Mouse (Mus musculus) CH12.LX (cell line): Measurements from ENCODE around the gene Arsb. TPM values are rescaled to one million over a fixed set of nuclear protein-coding genes. Genes with fewer than 3 reads are reported as not detected.

Experiments used
- DNase-seq: peaks from one replicate; pipeline ENCODE4 v3.0.0-alpha.2; 2013; ENCODE audit errors: extremely low read depth
- H3K27ac ChIP-seq: 2 replicates; pipeline ENCODE4 v1.5.1; 2012; ENCODE audit warnings: low read depth, mild to moderate bottlenecking, control low read depth, moderate library complexity; ENCODE audit not compliant: insufficient read depth
- H3K27me3 ChIP-seq: replicated peaks from 2 replicates; pipeline ENCODE3; 2012; ENCODE audit warnings: inconsistent platforms
- H3K36me3 ChIP-seq, 2 experiments: replicated peaks in 1 of 2; 2 replicates each; pipeline versions ENCODE3 to v1.6.1; 2012; ENCODE audit warnings: inconsistent platforms in 1 of 2, low read length in 1 of 2, mild to moderate bottlenecking in 1 of 2, mixed read lengths in 1 of 2, moderate library complexity in 1 of 2; ENCODE audit not compliant: control insufficient read depth in 1 of 2, insufficient read depth in 1 of 2
- H3K4me1 ChIP-seq, 2 experiments: 2 replicates each; pipeline ENCODE4 v1.6.1; 2012; ENCODE audit warnings: inconsistent platforms in 1 of 2, moderate library complexity in 1 of 2; ENCODE audit not compliant: insufficient read depth in 2 of 2, control insufficient read depth in 1 of 2
- H3K4me2 ChIP-seq: 2 replicates; pipeline ENCODE4 v1.6.1; 2012; ENCODE audit warnings: low read depth, mild to moderate bottlenecking, control low read depth; ENCODE audit not compliant: poor library complexity, insufficient read depth, severe bottlenecking
- H3K4me3 ChIP-seq, 3 experiments: fragments of 150-350 bp in 1 of 3; sonication (generic) in 1 of 3; replicated peaks in 1 of 3; 2 replicates each; pipeline versions ENCODE3 to v1.5.1; 2011 to 2012; ENCODE audit warnings: low read depth in 2 of 3, low read length in 2 of 3, mild to moderate bottlenecking in 2 of 3, moderate library complexity in 2 of 3, control low read depth in 1 of 3, improper control_type of control experiment in 1 of 3, inconsistent platforms in 1 of 3, mixed read lengths in 1 of 3; ENCODE audit not compliant: poor library complexity in 1 of 3
- H3K79me2 ChIP-seq: replicated peaks from 2 replicates; pipeline ENCODE4 v1.6.1; 2012; ENCODE audit warnings: mild to moderate bottlenecking, moderate library complexity; ENCODE audit not compliant: control insufficient read depth, poor library complexity, insufficient read depth, severe bottlenecking; ENCODE audit errors: extremely low read depth
- H3K9ac ChIP-seq: 2 replicates; pipeline ENCODE4 v1.6.1; 2012; ENCODE audit warnings: low read depth, mild to moderate bottlenecking, control low read depth, moderate library complexity; ENCODE audit not compliant: insufficient read depth
- H3K9me3 ChIP-seq: replicated peaks from 2 replicates; pipeline ENCODE3; 2012; ENCODE audit warnings: low read length, inconsistent platforms, mixed read lengths
- CHD2 ChIP-seq: IDR thresholded peaks from 2 replicates; pipeline ENCODE4 v1.6.1; 2011; ENCODE audit warnings: low read length, improper control_type of control experiment
- CTCF ChIP-seq, 2 experiments: IDR thresholded peaks in 1 of 2; conservative IDR thresholded peaks in 1 of 2; 2 replicates each; pipeline ENCODE4 v1.5.1; 2011 to 2012; ENCODE audit warnings: low read depth in 2 of 2, low read length in 2 of 2, improper control_type of control experiment in 1 of 2, inconsistent platforms in 1 of 2, mild to moderate bottlenecking in 1 of 2, moderate library complexity in 1 of 2
- EP300 ChIP-seq: IDR thresholded peaks from 2 replicates; pipeline ENCODE4 v1.6.1; 2011; ENCODE audit warnings: low read length, improper control_type of control experiment
- ETS1 ChIP-seq: conservative IDR thresholded peaks from 2 replicates; pipeline ENCODE4 v1.6.1; 2012; ENCODE audit warnings: low read depth, mild to moderate bottlenecking, inconsistent platforms, low read length, improper control_type of control experiment, moderate library complexity
- IRF4 ChIP-seq: IDR thresholded peaks from 2 replicates; pipeline ENCODE4 v1.6.1; 2014; ENCODE audit warnings: low read depth, mild to moderate bottlenecking, inconsistent platforms, low read length, improper control_type of control experiment
- JUND ChIP-seq: conservative IDR thresholded peaks from 2 replicates; pipeline ENCODE4 v1.6.1; 2011; ENCODE audit warnings: low read depth, low read length, improper control_type of control experiment
- MAZ ChIP-seq: IDR thresholded peaks from 2 replicates; pipeline ENCODE4 v1.6.1; 2012; ENCODE audit warnings: low read depth, mild to moderate bottlenecking, inconsistent platforms, low read length, improper control_type of control experiment, moderate library complexity
- MEF2A ChIP-seq: IDR thresholded peaks from 2 replicates; pipeline ENCODE4 v1.6.1; 2014; ENCODE audit warnings: low read depth, mild to moderate bottlenecking, inconsistent platforms, low read length, improper control_type of control experiment, borderline replicate concordance
- MYC ChIP-seq: IDR thresholded peaks from 2 replicates; pipeline ENCODE4 v1.6.1; 2011; ENCODE audit warnings: low read depth, mild to moderate bottlenecking, improper control_type of control experiment, low read length
- NRF1 ChIP-seq: IDR thresholded peaks from 2 replicates; pipeline ENCODE4 v1.6.1; 2014; ENCODE audit warnings: low read depth, mild to moderate bottlenecking, inconsistent platforms, low read length, improper control_type of control experiment, moderate library complexity
- POLR2A ChIP-seq: IDR thresholded peaks from 2 replicates; pipeline ENCODE4 v1.6.1; 2011; ENCODE audit warnings: low read depth, mild to moderate bottlenecking, improper control_type of control experiment, low read length
- POLR2AphosphoS2 ChIP-seq: IDR thresholded peaks from 2 replicates; pipeline ENCODE4 v1.6.1; 2011; ENCODE audit warnings: low read depth, low read length, improper control_type of control experiment
- RCOR1 ChIP-seq: conservative IDR thresholded peaks from 2 replicates; pipeline ENCODE4 v1.6.1; 2012; ENCODE audit warnings: low read depth, mild to moderate bottlenecking, inconsistent platforms, low read length, improper control_type of control experiment
- SIN3A ChIP-seq: IDR thresholded peaks from 2 replicates; pipeline ENCODE4 v1.6.1; 2012; ENCODE audit warnings: low read length, improper control_type of control experiment, inconsistent platforms
- SMC3 ChIP-seq: IDR thresholded peaks from 2 replicates; pipeline ENCODE4 v1.6.1; 2011; ENCODE audit warnings: low read depth, low read length, improper control_type of control experiment
- UBTF ChIP-seq: IDR thresholded peaks from 2 replicates; pipeline ENCODE4 v1.6.1; 2012; ENCODE audit warnings: low read depth, mild to moderate bottlenecking, inconsistent platforms, low read length, improper control_type of control experiment, moderate library complexity
- ZMIZ1 ChIP-seq: IDR thresholded peaks from 2 replicates; pipeline ENCODE4 v1.6.1; 2012; ENCODE audit warnings: low read depth, mild to moderate bottlenecking, inconsistent platforms, low read length, improper control_type of control experiment
- dilution Hi-C: fragments of 300-500 bp; cut with MboI; formaldehyde crosslinking; loops from 2 replicates; pipeline ENCODE4 v1.14.3; 2020; ENCODE audit warnings: low sequenced_read_pairs; ENCODE audit not compliant: extremely low pct_unique_long_range_greater_than_20kb, extremely low pct_ligation_motif_present
- in situ Hi-C: fragments of 300-500 bp; cut with MboI; formaldehyde crosslinking; loops from 3 replicates; pipeline ENCODE4 v1.14.3; 2019; ENCODE audit warnings: low sequenced_read_pairs, low pct_ligation_motif_present, low pct_unique_long_range_greater_than_20kb, mixed read lengths
- polyA plus RNA-seq: library from polyadenylated mRNA; unstranded; fragments of >175 nt; gene quantifications from 2 replicates; pipeline ENCODE4 v1.2.1, GENCODE M21; 2012; ENCODE audit warnings: low read depth; ENCODE audit not compliant: insufficient read length
- total RNA-seq, 2 experiments: library from RNA; depleted of rRNA; stranded (reverse); fragments of 300-350 nt in 1 of 2; fragments of >200 nt in 1 of 2; gene quantifications; 2 replicates each; pipeline ENCODE4 v1.2.3; 2012 to 2014

Arsb gene
- total and polyA plus RNA-seq, 3 experiments = 1.0 to 9.8 (median 2.0) TPM

GRCm38 (mm10) chr13:93892101-93892500, 120.7 kb downstream of the Arsb start:
- in situ Hi-C loops (no loop called here), dilution Hi-C loops (no loop called here)
- peaks cover 0 to 19% of the 10 kb centered on the region in 2 experiments; a peak in 2 of 4 replicates for H3K4me1 ChIP-seq
- no peaks in the 10 kb centered on the region for H3K27me3 ChIP-seq
- no peak overlapping the region for H3K4me3 ChIP-seq
- TF ChIP-seq NRF1 = no peak
- no peak for TF ChIP-seq ETS1
- no peak for TF ChIP-seq ZMIZ1
- no peak for TF ChIP-seq MAZ
- TF ChIP-seq SIN3A = no peak
- TF ChIP-seq CTCF (conservative IDR thresholded peaks at IDR 0.05 in 1 of 2, IDR thresholded peaks at IDR 0.05 in 1 of 2; ENCODE audit: low read depth in 2 of 2, low read length in 2 of 2) = no peak
- no peak for TF ChIP-seq MYC
- no peak for TF ChIP-seq JUND
- DNase-seq = no peak
- H3K36me3 ChIP-seq = peaks cover 0 to 1% of the 10 kb centered on the region in 2 experiments
- H3K79me2 ChIP-seq = no peaks in the 10 kb centered on the region
- H3K9me3 ChIP-seq = no peaks in the 10 kb centered on the region
- no peak overlapping the region for H3K9ac ChIP-seq
- no peak overlapping the region for H3K4me2 ChIP-seq
- H3K27ac ChIP-seq = no peak overlapping the region

- Histone ChIP-seq H3K9me3 (no peaks in the 10 kb centered on the region), H3K79me2 (no peaks in the 10 kb centered on the region), H3K27ac (no peak overlapping the region), H3K4me1 (peaks cover 0 to 11% of the 10 kb centered on the region in 2 experiments; a peak in 2 of 4 replicates), H3K27me3 (no peaks in the 10 kb centered on the region), H3K36me3 (peaks cover 0 to 1% of the 10 kb centered on the region in 2 experiments), H3K4me2 (no peak overlapping the region), H3K9ac (no peak overlapping the region), H3K4me3 (no peak overlapping the region)
- dilution Hi-C loops (no loop called here), in situ Hi-C loops (no loop called here)
- DNase-seq = no peak
- TF ChIP-seq SMC3 (no peak), CTCF (conservative IDR thresholded peaks at IDR 0.05 in 1 of 2, IDR thresholded peaks at IDR 0.05 in 1 of 2; ENCODE audit: low read depth in 2 of 2, low read length in 2 of 2) (no peak), IRF4 (no peak), RCOR1 (no peak), EP300 (no peak), POLR2A (no peak), POLR2AphosphoS2 (no peak), CHD2 (no peak), MEF2A (no peak), UBTF (no peak)
These were observed 122.7 kb downstream of the Arsb start for GRCm38 (mm10) chr13:93894105-93894504.
